Mouse (Mus musculus): ENCODE measurements around the gene Ggt6.
"Not testable (repeated sequence)": the region's sequence is repeated elsewhere in the genome, so short reads cannot be mapped to it uniquely, and the experiment has no call there.

Gene Ggt6

DNA sequence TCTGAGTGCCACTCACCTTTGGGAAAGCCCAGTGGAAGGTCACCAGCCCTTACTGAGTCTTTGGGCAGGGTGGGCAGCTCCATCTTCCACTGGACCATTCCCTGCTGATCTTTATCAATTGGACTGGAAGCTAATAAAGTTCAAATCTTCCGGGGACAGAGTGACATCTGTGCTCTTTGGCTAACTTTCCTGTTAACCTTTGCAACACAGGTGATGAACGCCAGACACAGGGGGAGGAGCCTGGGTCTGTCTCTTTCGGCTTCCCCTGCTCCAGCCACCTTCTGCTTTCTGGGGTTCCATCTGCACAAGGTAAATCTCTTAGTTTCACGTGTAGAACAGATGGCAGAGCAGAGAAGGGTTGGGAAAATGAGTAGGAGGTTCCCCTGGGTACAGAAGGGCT, 3.1 kb downstream of the Ggt6 start:
- no peak for DNase-seq (ENCODE audit: low spot score)

GRCm38 (mm10) chr11:72440597-72440964, 5.3 kb downstream of the Ggt6 start:
- DNase-seq (ENCODE audit: low spot score), result not testable (repeated sequence)

GRCm38 (mm10) chr11:72440965-72441664, 5.8 kb downstream of the Ggt6 start, which contains the start of gene Mybbp1a:
TSS of gene Mybbp1a (plus strand) at chr11:72441355.
- DNase-seq (ENCODE audit: low spot score), result peak; percentile 97

DNA sequence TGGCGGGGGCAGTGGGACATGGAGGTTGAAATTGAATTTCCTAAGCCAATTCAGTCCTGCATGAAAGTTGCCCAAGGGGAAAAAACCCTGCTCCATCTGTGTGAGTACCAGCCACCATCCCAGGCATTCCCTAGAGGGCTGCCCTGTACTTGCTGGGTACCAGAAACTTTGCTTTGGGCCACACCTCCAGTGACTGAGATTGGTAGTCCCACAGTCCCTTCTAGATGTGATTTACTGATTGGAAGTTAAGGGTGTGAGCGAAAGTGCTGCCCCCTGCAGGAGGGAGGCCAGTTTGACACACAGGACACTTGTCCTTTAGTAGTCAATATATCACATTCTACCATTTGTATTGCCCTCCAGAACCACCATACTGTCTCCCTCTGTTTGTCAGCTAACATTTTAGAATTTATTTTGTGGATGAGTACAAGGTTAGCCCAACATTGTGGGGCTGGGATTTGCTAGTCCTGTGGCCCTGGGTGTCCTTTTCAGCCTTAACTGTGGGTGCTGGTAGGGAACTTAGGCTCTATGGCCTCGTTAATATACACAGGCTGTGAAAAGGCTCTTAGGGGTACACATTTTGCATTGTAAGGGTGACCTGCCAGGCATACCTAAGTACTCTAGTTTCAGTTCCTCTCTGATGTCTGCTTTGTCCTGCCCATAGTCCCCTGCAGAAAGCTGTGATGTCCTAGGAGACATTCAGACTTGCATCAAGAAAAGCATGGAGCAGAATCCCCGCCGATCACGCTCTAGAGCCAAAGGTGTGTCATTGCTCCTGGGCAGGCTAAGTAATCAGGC, 11.2 kb downstream of the Ggt6 start:
- no peak for DNase-seq (ENCODE audit: low spot score)

DNA sequence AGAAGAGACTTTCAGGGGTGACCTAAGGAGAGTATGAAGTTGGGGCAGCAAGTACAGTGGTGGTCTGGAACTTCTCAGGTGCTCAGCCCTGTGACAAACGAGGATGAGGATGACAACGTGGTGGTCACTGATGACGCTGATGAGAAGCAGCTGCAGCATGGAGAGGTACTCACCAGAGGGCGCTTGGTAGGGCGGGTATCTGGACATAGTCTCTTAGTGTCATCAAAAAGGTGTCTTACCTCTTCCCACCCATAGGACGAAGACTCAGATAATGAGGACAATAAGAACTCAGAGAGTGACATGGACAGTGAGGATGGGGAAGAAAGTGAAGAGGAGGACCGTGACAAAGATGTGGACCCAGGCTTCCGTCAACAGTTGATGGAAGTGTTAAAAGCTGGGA, 12.1 kb downstream of the Ggt6 start:
- no peak for DNase-seq (ENCODE audit: low spot score)

GRCm38 (mm10) chr11:72452140-72452665, 16.9 kb downstream of the Ggt6 start:
- no peak for DNase-seq (ENCODE audit: low spot score)

GRCm38 (mm10) chr11:72453105-72453953, 18.0 kb downstream of the Ggt6 start:
- DNase-seq (ENCODE audit: low spot score), result no peak

DNA sequence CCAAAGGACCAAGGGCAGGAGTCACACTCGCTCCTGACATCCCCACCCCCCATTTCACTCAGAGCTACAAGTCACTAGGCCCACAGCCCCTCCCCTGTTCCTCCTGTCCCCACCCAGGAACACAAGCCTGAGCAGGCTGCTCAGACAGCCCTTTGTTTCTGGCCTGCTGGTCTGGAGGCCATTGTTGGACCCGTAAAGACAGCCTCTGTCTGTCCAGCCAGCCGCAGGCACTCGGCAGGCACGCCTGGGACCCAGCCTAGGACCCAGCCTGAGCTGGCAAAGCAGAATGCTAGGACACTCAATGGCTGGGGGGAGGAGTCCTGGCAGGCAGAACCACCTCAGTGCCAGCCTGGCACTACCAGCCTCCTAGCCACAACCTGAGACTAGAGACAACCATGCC, 20.4 kb downstream of the Ggt6 start:
- DNase-seq (ENCODE audit: low spot score), result no peak

DNA sequence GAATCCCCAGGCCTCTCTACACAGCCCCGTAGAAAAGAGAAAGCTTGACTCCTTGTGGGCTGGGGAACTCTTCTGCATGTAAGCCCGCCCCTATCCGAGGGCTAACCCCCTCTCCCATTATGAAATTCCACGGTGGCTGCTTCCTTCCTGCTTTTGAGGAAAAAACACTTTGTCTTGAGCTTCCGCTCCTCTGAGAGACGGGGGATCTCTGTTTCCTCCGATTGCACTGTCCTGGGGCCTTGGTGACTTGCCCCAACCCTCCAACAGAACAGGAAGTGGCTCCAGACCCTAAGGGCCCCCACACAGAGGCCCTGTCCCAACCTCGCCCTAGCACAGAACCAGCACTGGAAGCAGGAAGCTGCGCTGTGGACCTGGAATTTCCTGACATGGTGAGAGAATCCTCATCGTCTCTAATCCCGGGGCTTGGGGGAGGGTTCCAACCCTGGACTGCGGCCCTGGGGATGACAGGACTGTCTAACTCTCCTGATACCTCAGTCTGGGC, 22.7 kb downstream of the Ggt6 start:
- DNase-seq (ENCODE audit: low spot score), result no peak

- DNase-seq (ENCODE audit: low spot score), result no peak
These were observed 23.2 kb downstream of the Ggt6 start for GRCm38 (mm10) chr11:72458502-72458901.

DNA sequence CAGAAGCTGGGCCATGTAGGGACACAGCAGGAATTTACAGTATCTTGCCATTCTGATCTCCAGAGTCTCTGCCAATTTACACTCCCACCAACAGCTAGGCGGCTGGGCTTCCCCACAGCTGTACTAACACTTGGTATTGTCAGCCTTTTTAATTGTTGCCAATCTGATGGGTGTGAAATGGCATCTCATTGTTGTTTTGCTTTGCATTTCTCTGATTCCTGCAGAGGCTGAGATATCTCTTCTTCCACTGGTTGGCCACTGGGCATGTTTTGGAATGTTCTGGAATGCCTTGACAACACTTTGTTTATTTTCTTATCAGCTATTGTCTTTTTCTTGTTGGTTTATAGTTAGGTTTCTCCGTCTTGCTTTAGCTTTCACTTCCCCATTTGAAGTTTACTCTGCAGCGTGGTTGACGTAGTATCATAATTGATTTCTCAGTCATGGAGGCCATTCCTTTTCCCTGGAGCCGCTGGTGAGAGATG, 26.2 kb downstream of the Ggt6 start:
- peak; percentile 72 for DNase-seq (ENCODE audit: low spot score)

GRCm38 (mm10) chr11:72464821-72465220, 29.5 kb downstream of the Ggt6 start:
- DNase-seq (ENCODE audit: low spot score), result no peak

GRCm38 (mm10) chr11:72465978-72466693, 30.8 kb downstream of the Ggt6 start:
- no peak for DNase-seq (ENCODE audit: low spot score)

DNA sequence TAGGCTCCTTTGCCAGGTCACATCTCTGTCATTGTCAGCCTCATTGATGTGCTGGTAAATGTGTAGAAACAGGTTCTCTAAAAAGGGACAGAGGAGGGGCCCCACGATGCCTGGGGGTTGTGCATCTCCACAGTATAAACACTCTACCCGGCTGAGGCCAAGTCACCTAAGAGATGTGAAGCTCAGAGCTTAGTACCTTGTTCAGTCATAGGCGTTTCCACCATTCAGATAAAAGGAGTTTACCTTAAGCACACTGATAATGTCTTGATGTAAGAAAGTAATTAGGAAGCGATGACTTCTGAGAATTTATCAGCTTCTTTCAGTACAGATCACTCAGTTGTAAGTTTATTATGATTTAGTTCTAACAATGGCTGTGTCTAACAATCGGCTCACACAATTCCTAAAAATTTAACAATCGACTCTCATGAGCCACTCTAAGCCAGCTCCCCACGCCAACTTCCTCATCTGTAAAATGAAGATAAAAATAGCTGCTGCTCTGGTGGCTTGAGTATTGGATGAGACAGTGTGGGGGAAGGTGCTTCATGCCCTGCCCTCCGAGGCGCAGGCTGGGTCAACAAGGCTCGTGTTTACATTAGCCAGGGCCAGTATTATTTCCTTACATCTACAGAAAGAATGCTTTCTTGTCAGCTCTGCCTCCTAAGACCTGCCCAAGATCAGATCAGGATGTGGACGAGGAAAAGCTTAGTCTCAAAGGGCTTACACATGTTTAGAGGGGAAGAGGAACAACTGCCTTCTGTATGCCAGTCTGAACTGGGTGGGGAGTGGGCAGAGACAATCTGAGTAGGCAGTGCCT, 31.6 kb downstream of the Ggt6 start:
- DNase-seq (ENCODE audit: low spot score), result no peak

DNA sequence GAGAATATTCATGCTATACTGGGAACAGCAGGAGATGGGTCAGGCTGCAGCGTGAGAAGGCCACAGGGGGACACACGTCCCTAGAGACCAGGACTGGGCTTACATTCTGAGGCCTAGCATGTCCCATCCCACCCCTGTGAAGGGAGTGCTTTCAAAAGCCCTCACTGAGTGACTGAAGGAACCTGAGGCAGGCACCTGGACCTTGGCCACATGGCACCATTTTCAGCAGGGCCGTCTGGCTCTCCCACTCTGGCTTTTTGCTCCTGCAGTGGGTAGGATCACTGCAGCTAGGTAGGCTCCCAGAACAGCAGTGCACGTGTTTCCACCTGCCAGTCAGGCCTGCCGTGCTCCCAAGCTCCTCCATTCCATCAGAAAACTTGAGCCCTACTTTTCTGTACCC, 33.2 kb downstream of the Ggt6 start:
- no peak for DNase-seq (ENCODE audit: low spot score)

- DNase-seq (ENCODE audit: low spot score), result peak; percentile 48
These were observed 33.9 kb downstream of the Ggt6 start for GRCm38 (mm10) chr11:72469217-72469616.

- DNase-seq (ENCODE audit: low spot score), result no peak
These were observed 34.7 kb downstream of the Ggt6 start for GRCm38 (mm10) chr11:72470004-72470403.

- DNase-seq (ENCODE audit: low spot score), result no peak
These were observed 36.1 kb downstream of the Ggt6 start for GRCm38 (mm10) chr11:72471381-72471780.

DNA sequence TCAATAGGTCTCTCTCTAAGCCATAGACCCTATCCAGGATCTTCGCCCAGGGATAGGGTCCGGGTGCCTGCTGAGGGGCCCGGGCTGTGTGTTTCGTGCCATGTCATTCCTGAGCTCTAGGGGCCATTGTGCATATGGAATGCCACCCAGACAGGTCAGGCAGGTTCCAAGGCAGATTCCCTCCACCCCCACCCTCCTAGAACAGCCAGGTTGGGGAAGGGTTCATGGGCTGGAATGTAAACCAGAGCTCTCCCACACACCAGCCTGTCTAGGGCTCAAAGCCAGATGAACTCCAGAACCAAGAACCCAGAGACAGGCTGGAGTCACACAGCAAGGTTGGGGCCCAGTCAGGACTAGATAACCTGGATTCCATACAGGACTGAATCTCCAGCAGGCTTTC, 38.2 kb downstream of the Ggt6 start:
- DNase-seq (ENCODE audit: low spot score), result no peak

- DNase-seq (ENCODE audit: low spot score), result no peak
These were observed 39.6 kb downstream of the Ggt6 start for GRCm38 (mm10) chr11:72474926-72475325.

All from testis, postnatal 14 days (tissue).